Mouse (Mus musculus) gastrocnemius, adult 8-10 months (tissue): Measurements from ENCODE around the gene Gtpbp3. TPM values are rescaled to one million over a fixed set of nuclear protein-coding genes. Genes with fewer than 3 reads are reported as not detected.
"Not testable (repeated sequence)": the region's sequence is repeated elsewhere in the genome, so short reads cannot be mapped to it uniquely, and the experiment has no call there.

Experiments
- DNase-seq, 2 experiments: peaks; one replicate each; pipeline ENCODE4 v3.0.0; 2022; ENCODE audit warnings: low spot score in 2 of 2
- total RNA-seq, 4 experiments: library from RNA; stranded (reverse); gene quantifications; 2 replicates each; pipeline ENCODE4 v1.2.4; 2022

Gtpbp3 gene
- total RNA-seq, 4 experiments from 2014 or later, result 9.5 to 11.2 (median 10.5) TPM

- not testable (repeated sequence) for DNase-seq
These were observed 43.0 kb downstream of the Gtpbp3 start for GRCm38 (mm10) chr8:71530735-71531467.

GRCm38 (mm10) chr8:71534263-71534810, 46.4 kb downstream of the Gtpbp3 start:
- no peak for DNase-seq

GRCm38 (mm10) chr8:71535663-71536062, 47.8 kb downstream of the Gtpbp3 start:
- no peak for DNase-seq

GRCm38 (mm10) chr8:71537028-71537867, 49.3 kb downstream of the Gtpbp3 start, which contains the start of gene Bst2:
Bst2 (minus strand) TSS chr8:71537456.
- DNase-seq, result peak; percentile 77 to 84

GRCm38 (mm10) chr8:71542632-71543343, 54.9 kb downstream of the Gtpbp3 start, which contains the start of gene Mvb12a:
Mvb12a (plus strand) TSS chr8:71542922.
- peak; percentile 95 to 97 for DNase-seq

- DNase-seq, result no peak
These were observed 55.9 kb downstream of the Gtpbp3 start for GRCm38 (mm10) chr8:71543755-71544154.

- no peak for DNase-seq
These were observed 57.1 kb downstream of the Gtpbp3 start for GRCm38 (mm10) chr8:71545053-71545452.

- no peak for DNase-seq
These were observed 59.7 kb downstream of the Gtpbp3 start for GRCm38 (mm10) chr8:71547590-71547989.

Other genes starting within 250 kb of the Gtpbp3 start
- 1 to 10 TPM; 6.2 to 8.6 (median 7.8) TPM for gene Myo9b, start 215.4 kb upstream of the Gtpbp3 start, total RNA-seq
- gene Haus8, start 215.2 kb upstream of the Gtpbp3 start, total RNA-seq, result 1 to 10 TPM; 2.4 to 5.5 (median 4.0) TPM
- gene Use1, start 121.3 kb upstream of the Gtpbp3 start, total RNA-seq, result 100 to 1,000 TPM in 2 of 4 experiments, 10 to 100 TPM in 2; 90.5 to 106 (median 100) TPM
- 1 to 10 TPM; 5.0 to 6.0 (median 5.8) TPM for gene Ocel1, start 116.8 kb upstream of the Gtpbp3 start, total RNA-seq
- 10 to 100 TPM; 19.9 to 23.3 (median 20.9) TPM for gene Nr2f6, start 106.1 kb upstream of the Gtpbp3 start, total RNA-seq
- gene Ushbp1, start 92.3 kb upstream of the Gtpbp3 start, total RNA-seq, result 1 to 10 TPM; 3.5 to 6.3 (median 4.5) TPM
- 10 to 100 TPM; 68.5 to 73.4 (median 70.8) TPM for gene Babam1, start 91.2 kb upstream of the Gtpbp3 start, total RNA-seq
- gene Ankle1, start 82.1 kb upstream of the Gtpbp3 start, total RNA-seq, result not detected
- gene Abhd8, start 24.4 kb upstream of the Gtpbp3 start, total RNA-seq, result 10 to 100 TPM; 22.3 to 28.9 (median 26.3) TPM
- gene Mrpl34, start 23.1 kb upstream of the Gtpbp3 start, total RNA-seq, result 10 to 100 TPM; 63.4 to 72.1 (median 68.8) TPM
- gene Dda1, start 18.9 kb upstream of the Gtpbp3 start, total RNA-seq, result 10 to 100 TPM; 24.5 to 31.8 (median 26.5) TPM
- gene Ano8, start 2.1 kb upstream of the Gtpbp3 start, total RNA-seq, result 10 to 100 TPM; 15.4 to 16.5 (median 15.9) TPM
- gene Plvap, start 23.6 kb downstream of the Gtpbp3 start, total RNA-seq, result 1 to 10 TPM; 6.6 to 9.5 (median 8.2) TPM
- not detected for gene Ccdc194, start 37.6 kb downstream of the Gtpbp3 start, total RNA-seq
- 1 to 10 TPM; 4.7 to 9.2 (median 7.6) TPM for gene Bst2, start 49.4 kb downstream of the Gtpbp3 start, total RNA-seq
- gene Mvb12a, start 54.8 kb downstream of the Gtpbp3 start, total RNA-seq, result 10 to 100 TPM; 17.7 to 28.7 (median 23.4) TPM
- not detected for gene Tmem221, start 70.8 kb downstream of the Gtpbp3 start, total RNA-seq
- under 1 TPM in 2 of 4 experiments, not detected in 2; 0.09 to 0.13 TPM for gene Nxnl1, start 78.5 kb downstream of the Gtpbp3 start, total RNA-seq
- gene Slc27a1, start 80.8 kb downstream of the Gtpbp3 start, total RNA-seq, result 10 to 100 TPM; 70.7 to 88.1 (median 80.5) TPM
- gene Pgls, start 104.1 kb downstream of the Gtpbp3 start, total RNA-seq, result 10 to 100 TPM; 19.3 to 22.8 (median 21.2) TPM
- under 1 TPM; 0.27 to 0.63 (median 0.40) TPM for gene Fam129c, start 109.5 kb downstream of the Gtpbp3 start, total RNA-seq
- gene Colgalt1, start 122.9 kb downstream of the Gtpbp3 start, total RNA-seq, result 10 to 100 TPM; 36.6 to 45.2 (median 38.1) TPM
- under 1 TPM in 3 of 4 experiments, not detected in 1; 0.10 to 0.21 (median 0.20) TPM for gene Unc13a, start 183.7 kb downstream of the Gtpbp3 start, total RNA-seq
- gene Jak3, start 188.2 kb downstream of the Gtpbp3 start, total RNA-seq, result 1 to 10 TPM; 1.4 to 2.0 (median 1.6) TPM
- gene Insl3, start 201.1 kb downstream of the Gtpbp3 start, total RNA-seq, result under 1 TPM in 1 of 4 experiments, not detected in 3; 0.54 TPM
- gene B3gnt3, start 213.7 kb downstream of the Gtpbp3 start, total RNA-seq, result 1 to 10 TPM; 1.3 to 1.8 (median 1.5) TPM
- gene Fcho1, start 237.6 kb downstream of the Gtpbp3 start, total RNA-seq, result under 1 TPM in 2 of 4 experiments, not detected in 2; 0.08 to 0.65 TPM